Mouse (Mus musculus): Measurements from ENCODE around the gene Sufu.
A peak's percentile ranks its signal among the peaks of the same experiment; 100 is the strongest.

The Sufu gene

DNA sequence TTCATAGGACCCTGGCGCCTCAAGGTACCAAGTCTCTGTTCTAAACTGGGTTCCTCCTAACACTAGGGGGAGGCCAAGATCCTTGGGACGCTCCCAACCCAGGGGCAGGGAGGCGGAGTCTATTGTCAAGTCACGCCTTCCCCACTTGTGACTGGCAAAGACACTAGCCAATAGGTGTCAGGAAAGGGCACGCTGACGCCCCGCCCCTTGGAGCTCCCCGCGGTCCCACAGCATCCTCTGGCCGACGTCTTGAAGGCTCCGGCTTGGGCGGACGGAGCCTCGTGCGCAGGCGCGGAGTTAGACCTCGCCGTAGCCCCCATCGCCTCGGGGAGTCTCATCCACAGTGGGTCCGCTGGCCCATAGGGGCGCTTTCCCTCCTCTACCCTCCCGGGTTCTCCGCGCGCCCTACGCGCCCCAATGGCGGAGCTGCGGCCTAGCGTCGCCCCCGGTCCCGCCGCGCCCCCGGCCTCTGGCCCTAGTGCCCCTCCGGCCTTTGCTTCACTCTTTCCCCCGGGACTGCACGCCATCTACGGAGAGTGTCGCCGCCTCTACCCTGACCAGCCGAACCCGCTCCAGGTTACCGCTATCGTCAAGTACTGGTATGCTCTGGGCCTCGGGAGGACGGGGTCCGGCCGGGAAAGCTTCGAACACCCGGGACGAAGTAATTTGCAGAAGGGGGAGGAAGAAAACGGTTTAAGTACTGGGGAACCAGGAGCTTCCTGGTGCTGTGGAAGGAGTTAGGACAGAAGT is at the start of gene Sufu:
Gene Sufu, plus strand, starts transcription at position 211 of the 750 bp plus-strand sequence.
- DNase-seq: peak; percentile 99

DNA sequence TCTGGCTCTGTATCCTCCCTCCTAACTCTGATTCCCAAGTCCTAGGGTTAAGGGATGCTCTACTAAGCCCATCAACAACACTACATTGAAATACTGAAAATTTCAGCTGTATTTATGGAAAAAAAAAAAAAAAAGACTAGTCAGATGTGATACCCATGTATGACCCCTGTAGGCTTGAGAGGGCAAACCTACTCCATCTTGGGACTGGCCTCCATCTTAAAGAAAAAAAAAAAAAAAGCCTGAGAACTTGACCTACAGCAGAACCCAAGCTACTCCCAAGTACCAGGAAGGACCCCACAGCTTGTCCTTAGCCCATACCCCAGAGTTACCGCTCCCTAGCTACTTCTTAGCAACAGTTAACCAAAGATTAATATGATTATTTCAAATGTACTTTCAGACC is 49.5 kb upstream of the Sufu start:
- no peak for DNase-seq

GRCm38 (mm10) chr19:46347936-46348668 is 48.6 kb upstream of the Sufu start:
- DNase-seq: no peak

DNA sequence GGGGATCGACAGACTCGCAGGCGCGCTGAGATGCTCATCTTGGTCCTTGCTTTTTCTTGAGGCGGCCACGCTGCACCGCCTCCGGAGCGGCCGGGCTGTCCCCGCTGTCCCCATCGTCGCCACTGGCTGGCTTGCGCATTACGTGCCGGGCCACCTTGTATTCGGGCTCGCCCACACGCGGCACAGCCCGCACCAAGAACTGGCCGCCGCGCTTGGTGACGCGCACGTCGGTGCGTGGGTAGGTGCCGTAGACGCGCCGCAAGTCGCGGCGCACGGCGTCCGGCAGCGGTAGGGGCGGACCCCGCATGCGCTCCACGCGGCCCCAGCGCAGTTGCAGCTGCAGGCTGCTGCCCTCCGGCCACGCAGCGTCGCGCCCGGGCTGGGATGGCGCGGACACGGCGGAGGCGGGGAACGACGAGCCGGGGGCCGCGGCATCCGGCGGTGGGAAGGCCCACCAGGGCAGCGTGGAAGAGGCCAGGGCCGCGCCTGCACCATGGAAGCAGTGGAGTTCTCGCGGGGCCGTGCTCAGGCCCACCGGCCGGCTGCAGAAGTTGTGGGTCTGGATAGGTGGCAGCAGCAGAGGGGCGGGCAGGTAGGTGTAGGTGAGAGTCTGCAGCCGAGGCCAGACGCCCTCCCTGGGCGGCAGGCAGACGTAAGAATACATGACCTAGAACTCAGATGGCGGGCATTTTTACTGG is 47.8 kb upstream of the Sufu start:
- DNase-seq: peak; percentile 73

DNA sequence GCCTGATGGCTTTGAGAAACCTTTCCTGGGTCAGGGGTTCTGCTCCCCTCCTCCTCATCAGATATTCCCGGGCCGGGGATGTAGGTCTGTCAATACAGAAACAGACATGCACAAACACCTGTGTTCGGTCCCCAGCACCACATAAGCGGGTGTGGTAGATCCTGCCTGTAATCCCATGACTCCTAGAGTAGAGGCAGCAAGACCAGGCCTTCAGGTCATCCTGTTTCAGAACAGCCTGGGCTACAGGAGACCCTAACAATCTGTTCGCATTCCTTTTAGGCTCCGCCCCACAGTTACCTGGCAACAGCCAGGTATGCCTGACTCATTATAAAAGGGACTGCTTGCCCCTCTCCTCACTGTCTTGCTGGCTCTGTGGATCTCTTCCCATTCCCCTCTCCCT is 47.1 kb upstream of the Sufu start:
- DNase-seq: no peak

- DNase-seq: peak; percentile 62
Measured at GRCm38 (mm10) chr19:46350168-46350932, 46.3 kb upstream of the Sufu start, which contains the start of gene 2310034G01Rik. TSS of gene 2310034G01Rik (minus strand) at chr19:46350302.

GRCm38 (mm10) chr19:46356701-46357138 is 40.0 kb upstream of the Sufu start:
- peak; percentile 90 for DNase-seq

GRCm38 (mm10) chr19:46357344-46358280 is 39.1 kb upstream of the Sufu start:
- DNase-seq: peak; percentile 58

- no peak for DNase-seq
Measured at GRCm38 (mm10) chr19:46358381-46358780, 38.3 kb upstream of the Sufu start.

- DNase-seq: no peak
Measured at GRCm38 (mm10) chr19:46362104-46362503, 34.6 kb upstream of the Sufu start.

DNA sequence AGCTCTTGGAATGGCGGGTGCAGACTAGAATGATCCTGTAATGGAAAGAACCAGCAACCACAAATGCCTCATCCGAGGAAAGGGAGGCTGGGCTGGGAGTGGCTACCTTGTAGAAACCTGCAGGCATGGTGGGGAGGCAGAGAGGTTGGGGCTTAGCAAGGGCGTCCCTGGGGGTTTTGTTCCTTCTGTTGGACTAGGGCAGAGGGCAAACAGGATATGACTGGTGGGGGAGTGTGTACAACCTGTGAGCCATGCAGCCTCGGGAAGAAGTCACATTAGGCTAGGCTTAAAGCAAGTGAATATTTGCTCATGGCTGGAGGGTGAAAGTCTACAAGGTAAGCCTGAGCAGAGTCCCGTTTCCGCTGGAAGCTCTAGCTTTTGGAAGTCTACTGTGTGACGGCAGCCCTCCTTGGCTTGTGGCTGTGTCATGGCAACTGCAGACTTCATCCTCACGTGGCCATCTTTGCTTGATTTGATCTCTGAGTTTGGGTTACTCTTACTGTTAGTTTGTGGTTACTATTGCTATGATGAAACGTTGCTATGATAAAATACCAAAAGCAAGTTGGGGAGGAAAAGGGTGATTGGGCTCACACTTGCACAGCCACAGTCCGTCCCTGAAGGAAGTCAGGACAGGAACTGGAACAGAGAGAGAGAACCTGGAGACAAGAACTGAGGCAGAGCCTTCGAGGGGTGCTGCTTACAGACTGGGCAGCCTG is 33.2 kb upstream of the Sufu start:
- no peak for DNase-seq

- no peak for DNase-seq
Measured at GRCm38 (mm10) chr19:46367798-46368590, 28.7 kb upstream of the Sufu start.

DNA sequence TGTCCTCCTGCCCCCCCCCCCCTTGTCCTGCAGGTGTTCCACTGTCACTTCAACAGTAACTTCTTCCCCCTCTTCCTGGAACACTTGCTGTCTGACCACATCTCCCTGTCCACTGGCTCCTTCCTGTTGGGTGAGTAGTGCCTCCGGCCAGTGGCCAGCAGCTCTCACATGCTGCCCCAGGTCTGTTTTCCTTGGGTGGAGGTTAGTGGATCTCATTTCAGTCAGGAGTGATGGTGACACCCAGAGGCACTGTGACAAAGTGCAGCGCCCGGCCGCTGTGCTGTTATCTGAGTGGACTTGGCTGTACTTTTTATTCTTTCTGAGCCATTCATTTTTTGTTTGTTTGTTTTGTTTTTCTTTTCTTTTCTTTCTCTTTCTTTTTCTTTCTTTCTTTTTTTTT is 27.5 kb upstream of the Sufu start:
- DNase-seq: peak; percentile 77

DNA sequence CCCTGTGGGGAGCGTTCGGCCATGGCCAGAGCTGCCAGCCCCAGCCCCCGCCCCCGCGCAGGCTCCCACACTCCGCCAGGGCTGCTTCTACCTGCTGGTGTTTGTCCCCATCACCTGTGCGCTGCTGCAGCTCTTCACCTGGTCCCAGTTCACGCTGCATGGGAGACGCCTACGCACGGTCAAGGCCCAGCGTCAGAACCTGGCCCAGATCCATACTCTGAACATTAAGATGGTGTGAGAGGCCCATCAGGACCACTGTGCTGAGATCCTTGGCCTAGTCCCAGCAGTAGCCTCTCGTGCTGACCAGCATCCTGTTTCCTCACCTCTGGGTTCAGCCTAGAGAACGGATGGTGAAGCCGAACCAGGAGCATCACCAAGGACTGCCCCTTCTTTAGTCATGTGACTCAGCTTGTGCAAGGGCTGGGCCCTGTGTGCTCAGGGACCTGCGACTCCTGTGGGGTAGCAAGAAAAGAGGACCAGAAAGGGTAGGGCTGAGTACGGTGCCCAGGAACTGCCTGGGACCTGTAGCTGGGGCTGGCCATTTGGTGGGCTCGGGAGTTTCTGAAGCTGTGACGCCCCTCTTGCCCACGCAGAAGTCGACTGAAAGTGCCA is 22.1 kb upstream of the Sufu start:
- no peak for DNase-seq

DNA sequence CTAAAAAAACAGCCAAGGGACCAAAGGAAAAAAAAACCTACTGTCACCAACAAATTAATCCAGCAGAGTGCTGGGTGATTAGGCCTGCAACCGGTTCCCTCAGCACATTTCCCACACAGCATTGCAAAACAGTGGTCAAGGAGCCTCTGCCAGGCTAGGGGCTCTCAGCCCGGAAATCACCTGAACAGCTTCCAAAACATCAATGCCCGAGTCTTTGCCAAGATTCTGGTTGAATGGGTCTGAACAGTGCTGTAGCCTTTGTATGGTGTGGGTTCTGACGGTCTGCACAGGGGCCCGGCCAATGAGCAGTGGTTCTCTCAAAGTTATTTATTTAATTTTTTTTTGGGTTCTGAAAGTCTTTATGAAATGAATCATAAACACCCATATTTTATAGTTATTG is 21.2 kb upstream of the Sufu start:
- peak; percentile 41 for DNase-seq

DNA sequence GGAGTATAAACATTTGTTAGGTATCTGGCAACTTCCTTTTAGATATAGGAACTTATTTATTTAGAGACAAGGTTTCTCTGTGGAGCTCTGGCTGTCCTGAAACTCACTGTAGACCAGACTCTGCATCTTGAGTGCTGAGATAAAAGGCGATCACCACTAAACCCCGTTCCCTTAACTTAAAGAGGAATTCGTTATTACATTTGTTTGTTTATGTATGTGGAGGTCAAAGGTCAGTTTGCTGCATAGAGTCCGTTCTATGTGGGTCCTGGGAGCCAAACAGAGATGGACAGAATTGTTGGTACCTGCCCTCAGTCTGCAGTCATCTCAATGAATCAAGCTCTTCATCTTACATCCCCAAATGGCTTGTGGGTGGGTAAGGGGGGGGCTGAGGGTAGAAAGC is 20.8 kb upstream of the Sufu start:
- DNase-seq: no peak

GRCm38 (mm10) chr19:46382275-46382674 is 14.4 kb upstream of the Sufu start:
- no peak for DNase-seq

GRCm38 (mm10) chr19:46389872-46390271 is 6.8 kb upstream of the Sufu start:
- peak; percentile 34 for DNase-seq

GRCm38 (mm10) chr19:46392018-46392417 is 4.7 kb upstream of the Sufu start:
- DNase-seq: peak; percentile 64

DNA sequence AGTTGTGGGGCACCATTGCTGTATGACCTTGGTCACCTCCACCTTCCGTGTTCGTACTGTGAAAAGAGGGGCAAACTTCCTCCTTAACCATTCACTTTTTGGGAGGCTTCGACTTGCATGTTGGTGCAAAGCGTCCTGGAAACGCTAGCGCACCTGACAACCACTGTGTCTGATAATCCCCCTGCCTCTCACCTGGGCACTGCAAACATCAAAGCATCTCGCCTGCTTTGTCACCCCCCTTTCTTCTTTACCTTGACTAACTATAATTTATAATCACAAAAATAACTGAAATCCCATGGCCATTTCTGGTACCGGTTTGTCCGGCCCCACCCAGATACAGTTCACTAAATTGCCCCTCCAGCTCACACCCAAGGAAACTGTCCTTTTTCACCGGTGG is 2.0 kb upstream of the Sufu start:
- no peak for DNase-seq

Measured in lung, postnatal 14 days (tissue).